Mouse (Mus musculus): ENCODE results near the gene Was.
"Not testable (repeated sequence)": the region's sequence is repeated elsewhere in the genome, so short reads cannot be mapped to it uniquely, and the experiment has no call there.

GRCm38 (mm10) chrX:8051044-8051781 lies 39.1 kb downstream of the Was start:
- TF ChIP-seq POLR2A (IDR thresholded peaks at IDR 0.05; ENCODE audit: extremely low read depth, insufficient read depth, low read length); CTCF (IDR thresholded peaks at IDR 0.05; ENCODE audit: low read depth, low read length): not testable (repeated sequence)
